Mouse (Mus musculus) liver, adult 2 months (tissue): ENCODE results near the gene Gabrr2. TPM values are rescaled to one million over a fixed set of nuclear protein-coding genes. Genes with fewer than 3 reads are reported as not detected.

Experiments used
- DNase-seq: peaks from one replicate; pipeline ENCODE4 v3.0.0-alpha.2; 2011; ENCODE audit warnings: low read depth, low spot score; ENCODE audit errors: extremely low read depth
- H3K27ac ChIP-seq: fragments of 200-500 bp; replicated peaks from 2 replicates; pipeline ENCODE4 v1.5.1; 2012; ENCODE audit warnings: low read depth, mild to moderate bottlenecking, control low read depth, inconsistent platforms, low read length; ENCODE audit not compliant: insufficient read depth
- H3K27me3 ChIP-seq: fragments of 200-500 bp; 2 replicates; pipeline ENCODE4 v1.6.1; 2012; ENCODE audit warnings: mild to moderate bottlenecking, moderate library complexity, low read length, inconsistent platforms; ENCODE audit not compliant: control insufficient read depth, insufficient read depth
- H3K36me3 ChIP-seq: fragments of 200-500 bp; 2 replicates; pipeline ENCODE4 v1.6.1; 2012; ENCODE audit warnings: low read length, inconsistent platforms; ENCODE audit not compliant: control insufficient read depth, insufficient read depth
- H3K4me1 ChIP-seq: fragments of 200-500 bp; 2 replicates; pipeline ENCODE4 v1.6.1; 2011; ENCODE audit warnings: low read length; ENCODE audit not compliant: control insufficient read depth, insufficient read depth
- H3K4me3 ChIP-seq: fragments of 200-500 bp; 2 replicates; pipeline ENCODE4 v1.5.1; 2011; ENCODE audit warnings: low read depth, mild to moderate bottlenecking, control low read depth, low read length, moderate library complexity; ENCODE audit not compliant: insufficient read depth
- H3K79me2 ChIP-seq: fragments of 200-500 bp; 2 replicates; pipeline ENCODE4 v1.6.1; 2012; ENCODE audit warnings: inconsistent platforms, mild to moderate bottlenecking, low read length, moderate library complexity; ENCODE audit not compliant: control insufficient read depth, insufficient read depth
- H3K9ac ChIP-seq: fragments of 200-500 bp; 2 replicates; pipeline ENCODE4 v1.6.1; 2012; ENCODE audit warnings: low read depth, mild to moderate bottlenecking, control low read depth, inconsistent platforms, low read length
- CTCF ChIP-seq: fragments of 200-500 bp; IDR thresholded peaks from 2 replicates; pipeline ENCODE4 v1.5.1; 2011; ENCODE audit warnings: low read depth, low read length, control low read depth
- POLR2A ChIP-seq: fragments of 200-500 bp; IDR thresholded peaks from 2 replicates; pipeline ENCODE4 v1.6.1; 2011; ENCODE audit warnings: low read length, control low read depth; ENCODE audit not compliant: insufficient read depth; ENCODE audit errors: extremely low read depth
- WGBS: fragments of 180-500 bp; shearing (Covaris S2); methylation state at CpG from one replicate; pipeline ENCODE4 v1.1.7; 2018; 5-methylcytosine and 5-hydroxymethylcytosine counted together
- polyA plus RNA-seq: library from polyadenylated mRNA; depleted of rRNA; stranded (reverse); fragments of >200 nt; gene quantifications from 2 replicates; pipeline ENCODE4 v1.2.3, GENCODE M21; 2012
- total RNA-seq: library from RNA; depleted of rRNA; stranded (reverse); fragments of >200 nt; gene quantifications from 2 replicates; pipeline ENCODE4 v1.2.3, GENCODE M21; 2014

Gene Gabrr2
- total and polyA plus RNA-seq, 2 experiments, result 0.15 to 0.46 TPM

- Histone ChIP-seq H3K4me1 (peaks cover 14% of the 10 kb centered on the region), H3K79me2 (peaks cover 21% of the 10 kb centered on the region; the same call in 1 of the 2 replicates), H3K36me3 (peaks cover 6% of the 10 kb centered on the region), H3K27me3 (no peaks in the 10 kb centered on the region), H3K9ac (peak within 1 kb of the TSS; percentile 99), H3K4me3 (peak within 1 kb of the TSS; percentile 93), H3K27ac (peak within 1 kb of the TSS; percentile 89)
- under 1% methylated on average over 119 of the region's 123 CpGs for WGBS
- TF ChIP-seq POLR2A, result peak; percentile 72
- no peak for TF ChIP-seq CTCF
- DNase-seq, result peak; percentile 61
Observed at GRCm38 (mm10) chr4:33031195-33031960, 31.4 kb upstream of the Gabrr2 start, which contains the start of gene Ube2j1. Ube2j1 (plus strand) TSS chr4:33031416.

DNA sequence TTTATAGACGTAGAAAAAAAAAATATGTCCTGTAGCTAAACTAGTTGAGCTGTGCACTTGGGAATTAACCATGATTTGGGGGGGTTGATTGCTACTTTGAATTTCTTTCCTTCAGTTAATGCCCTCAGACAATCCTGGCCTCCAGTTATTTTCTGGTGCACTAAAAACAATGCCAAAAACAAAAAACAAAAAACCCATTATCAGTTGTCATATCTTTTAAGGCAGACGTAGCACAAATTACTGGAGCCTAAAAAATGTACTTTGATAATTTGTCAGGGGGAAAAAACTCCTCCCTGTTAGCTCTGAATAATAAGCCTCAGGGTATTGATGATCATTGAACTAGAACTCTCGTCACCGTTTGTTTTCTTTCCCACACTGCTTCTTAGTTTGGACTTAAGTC, 30.8 kb upstream of the Gabrr2 start:
- Histone ChIP-seq H3K36me3 (peaks cover 5% of the 10 kb centered on the region; the same call in 1 of the 2 replicates), H3K9ac (no peak overlapping the region), H3K27me3 (no peaks in the 10 kb centered on the region), H3K79me2 (peaks cover 21% of the 10 kb centered on the region; the same call in 1 of the 2 replicates), H3K4me3 (peak overlapping the region; percentile 93; the same call in 1 of the 2 replicates), H3K4me1 (peaks cover 14% of the 10 kb centered on the region), H3K27ac (peak overlapping the region; percentile 79)
- TF ChIP-seq CTCF (no peak), POLR2A (no peak)
- peak; percentile 19 for DNase-seq
- 11% methylated on average over 4 of the region's 4 CpGs for WGBS

DNA sequence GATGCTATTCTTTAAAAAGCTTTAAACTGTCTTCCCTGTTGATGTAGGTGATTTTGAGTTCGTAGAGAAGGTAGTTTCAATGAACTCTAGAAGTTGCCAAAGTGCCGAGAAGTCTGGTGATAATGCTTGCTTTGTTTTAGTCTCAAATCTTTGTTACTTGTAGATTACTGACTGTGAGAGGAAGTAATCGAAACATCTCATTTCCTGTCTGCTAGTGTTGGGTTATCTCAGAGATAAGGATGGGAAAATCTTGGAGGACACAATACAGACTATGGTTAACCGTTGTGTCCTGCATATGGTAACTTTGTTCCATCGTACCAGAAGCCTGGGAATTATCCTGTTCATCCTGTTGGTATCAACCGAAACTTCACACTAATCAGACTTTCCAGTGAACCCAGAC, 29.3 kb upstream of the Gabrr2 start:
- no peak for DNase-seq
- Histone ChIP-seq H3K36me3 (peaks cover 8% of the 10 kb centered on the region; the same call in 1 of the 2 replicates), H3K79me2 (peaks cover 21% of the 10 kb centered on the region; the same call in 1 of the 2 replicates), H3K9ac (no peak overlapping the region), H3K27me3 (no peaks in the 10 kb centered on the region), H3K4me3 (no peak overlapping the region), H3K27ac (no peak overlapping the region), H3K4me1 (peaks cover 14% of the 10 kb centered on the region)
- 55% methylated on average over 6 of the region's 6 CpGs for WGBS
- TF ChIP-seq CTCF (no peak), POLR2A (no peak)

- Histone ChIP-seq H3K4me1 (no peaks in the 10 kb centered on the region), H3K27ac (no peak overlapping the region), H3K27me3 (no peaks in the 10 kb centered on the region), H3K9ac (no peak overlapping the region), H3K79me2 (peaks cover 11% of the 10 kb centered on the region; the same call in 1 of the 2 replicates), H3K4me3 (no peak overlapping the region), H3K36me3 (peaks cover 51% of the 10 kb centered on the region)
- TF ChIP-seq POLR2A, result no peak
- TF ChIP-seq CTCF, result no peak
- no peak for DNase-seq
- 68% methylated on average over 4 of the region's 4 CpGs for WGBS
Observed at GRCm38 (mm10) chr4:33039826-33040225, 23.0 kb upstream of the Gabrr2 start.

DNA sequence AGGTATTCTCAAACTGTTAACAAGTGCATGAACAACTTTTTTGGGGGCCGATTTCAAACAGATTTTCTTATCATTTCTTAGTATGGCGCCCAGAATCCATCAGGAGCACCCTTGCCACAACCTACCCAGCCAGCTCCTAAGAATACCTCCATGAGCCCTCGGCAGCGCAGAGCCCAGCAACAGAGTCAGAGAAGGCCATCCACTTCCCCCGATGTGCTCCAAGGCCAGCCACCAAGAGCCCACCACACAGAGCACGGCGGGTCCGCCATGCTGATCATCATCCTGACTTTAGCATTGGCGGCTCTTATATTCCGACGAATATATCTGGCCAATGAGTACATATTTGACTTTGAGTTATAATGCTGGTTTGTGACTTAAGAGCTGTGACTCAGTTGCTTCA, 13.2 kb upstream of the Gabrr2 start:
- Histone ChIP-seq H3K9ac (no peak overlapping the region), H3K27ac (no peak overlapping the region), H3K27me3 (no peaks in the 10 kb centered on the region), H3K79me2 (no peaks in the 10 kb centered on the region), H3K4me3 (no peak overlapping the region), H3K36me3 (peaks cover 45% of the 10 kb centered on the region), H3K4me1 (no peaks in the 10 kb centered on the region)
- 96% methylated on average over 11 of the region's 11 CpGs for WGBS
- DNase-seq, result no peak
- TF ChIP-seq CTCF, result no peak

GRCm38 (mm10) chr4:33052055-33052454, 10.7 kb upstream of the Gabrr2 start:
- Histone ChIP-seq H3K27ac (no peak overlapping the region), H3K27me3 (no peaks in the 10 kb centered on the region), H3K4me3 (no peak overlapping the region), H3K9ac (no peak overlapping the region), H3K36me3 (peaks cover 24% of the 10 kb centered on the region), H3K4me1 (no peaks in the 10 kb centered on the region), H3K79me2 (no peaks in the 10 kb centered on the region)
- 93% methylated on average over 3 of the region's 3 CpGs for WGBS
- TF ChIP-seq CTCF (no peak), POLR2A (no peak)
- DNase-seq, result no peak
